Mouse (Mus musculus) kidney, postnatal 10 days (tissue): ENCODE results near the gene Olfr474.
"Not testable (repeated sequence)": the region's sequence is repeated elsewhere in the genome, so short reads cannot be mapped to it uniquely, and the experiment has no call there.

Experiments
- DNase-seq: peaks from one replicate; pipeline ENCODE4 v3.0.0; 2021; ENCODE audit warnings: mixed read lengths

Olfr474 gene

DNA sequence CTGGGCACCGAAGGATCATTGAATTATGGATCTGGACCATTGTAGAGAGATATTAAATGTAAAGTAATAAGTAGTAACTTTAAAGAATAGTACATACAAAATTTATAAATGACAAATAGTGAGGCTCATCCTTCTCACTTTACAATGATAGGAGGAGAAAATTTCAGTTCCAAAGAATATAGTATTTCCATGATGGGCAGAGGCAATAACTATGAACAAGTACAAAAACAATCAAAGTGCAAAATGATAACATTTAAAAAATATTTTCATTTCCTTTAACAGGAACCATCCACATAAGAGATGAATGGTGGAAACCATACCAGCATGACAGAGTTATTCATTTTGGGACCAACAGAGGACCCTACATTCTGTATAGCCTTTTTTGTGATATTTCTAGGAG, at the start of gene Olfr474:
Olfr474 (plus strand) TSS at position 301 of the 400 bp plus-strand sequence.
- no peak for DNase-seq

DNA sequence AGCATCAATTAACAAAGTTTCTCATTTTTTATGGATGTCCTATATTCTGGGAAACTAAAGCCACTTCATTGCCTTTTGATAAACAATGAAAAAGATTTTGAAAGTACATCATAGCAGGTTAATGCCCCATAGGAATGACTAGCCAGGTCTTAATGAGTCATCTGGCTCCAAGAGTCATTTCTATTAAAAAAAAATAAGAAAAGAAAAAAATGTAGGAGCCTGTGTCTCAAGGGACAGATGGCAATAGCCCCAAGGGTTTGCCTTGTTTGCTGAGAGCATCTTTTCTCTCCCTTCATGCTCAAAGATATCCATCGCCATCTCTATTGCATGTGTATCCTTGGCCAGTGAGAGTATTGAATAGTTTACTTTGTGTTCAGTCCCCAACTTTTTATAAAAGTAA, 24.3 kb upstream of the Olfr474 start, which contains the start of gene Olfr473:
Olfr473 (plus strand) TSS at position 301 of the 400 bp plus-strand sequence.
- DNase-seq = no peak

DNA sequence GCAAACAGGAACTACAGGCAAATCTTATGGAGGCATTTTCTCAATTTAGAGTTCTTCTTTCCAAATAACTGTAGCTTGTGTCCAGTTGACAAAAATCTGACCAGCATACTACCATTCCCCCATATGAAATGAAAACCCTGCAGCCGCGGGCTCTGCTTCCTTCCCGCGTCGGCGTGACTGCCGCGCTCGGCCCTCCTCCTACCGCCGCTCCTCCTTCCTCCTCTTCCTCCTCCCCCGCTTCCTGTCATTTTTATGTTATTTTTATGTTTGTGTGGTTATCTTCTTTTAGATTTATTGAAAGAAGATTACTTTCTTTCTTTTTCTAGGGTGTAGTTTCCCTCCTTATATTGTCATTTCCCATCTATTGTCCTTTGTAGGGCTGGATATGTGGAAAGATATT, 1.9 kb upstream of the Olfr474 start:
- not testable (repeated sequence) for DNase-seq

DNA sequence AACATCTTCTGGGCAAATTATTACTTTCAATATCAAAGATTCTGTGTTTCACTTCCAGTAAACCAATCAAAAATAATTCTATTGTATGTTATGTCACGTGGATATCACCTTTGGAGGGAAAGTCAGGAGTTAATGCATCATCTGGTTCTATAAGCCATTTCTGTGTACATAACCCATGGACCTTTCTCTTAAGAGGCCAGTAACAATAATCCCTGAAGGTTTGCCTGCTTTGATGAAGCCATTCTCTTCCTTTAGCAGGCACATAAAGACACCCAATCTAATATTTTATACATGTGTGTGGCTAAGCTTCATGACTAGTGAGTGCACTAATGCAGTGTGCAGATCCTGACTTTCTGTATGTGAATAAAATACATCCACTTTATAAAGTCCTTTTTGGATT, 10.1 kb downstream of the Olfr474 start, which contains the start of gene Olfr476:
Olfr476 (plus strand) TSS at position 301 of the 400 bp plus-strand sequence.
- no peak for DNase-seq

DNA sequence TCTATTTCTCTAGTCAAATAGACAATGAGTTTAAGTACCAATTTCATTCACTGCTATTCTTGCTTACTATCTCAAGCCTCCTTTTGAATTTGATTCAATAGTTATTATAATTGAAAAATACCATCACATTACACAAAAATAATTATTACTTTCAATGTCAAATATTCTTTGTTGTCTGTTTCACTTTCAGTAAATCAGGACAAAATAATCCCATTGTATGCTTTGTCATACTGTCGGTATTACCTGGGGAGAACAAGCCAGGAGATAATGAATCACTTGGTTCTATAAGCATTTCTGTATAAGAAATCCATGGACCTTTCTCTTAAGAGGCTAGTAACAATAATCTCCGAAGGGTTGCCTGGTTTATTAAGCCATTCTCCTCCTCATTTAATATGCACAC, 31.9 kb downstream of the Olfr474 start, which contains the start of gene Olfr477:
Olfr477 (plus strand) TSS at position 301 of the 400 bp plus-strand sequence.
- DNase-seq = no peak
